Mouse (Mus musculus) gastrocnemius, postnatal 14 days (tissue): ENCODE measurements around the gene Mpc1. TPM values are rescaled to one million over a fixed set of nuclear protein-coding genes. Genes with fewer than 3 reads are reported as not detected.
"Not testable (repeated sequence)": the region's sequence is repeated elsewhere in the genome, so short reads cannot be mapped to it uniquely, and the experiment has no call there.

Source experiments
- DNase-seq: peaks from one replicate; pipeline ENCODE4 v3.0.0; 2021; ENCODE audit warnings: mixed read lengths
- intact Hi-C: fragments of 180-260 bp; cut with DNase I; formaldehyde crosslinking; loops from one replicate; pipeline ENCODE4 v1.15.1; 2025; ENCODE audit warnings: low total_unique reads
- total RNA-seq, 2 experiments: library from RNA; stranded (reverse); gene quantifications; 2 replicates each; pipeline ENCODE4 v1.2.3; 2021

Gene Mpc1
- total RNA-seq, 2 experiments from 2014 or later, result 266 to 303 TPM

GRCm38 (mm10) chr17:8310838-8311614 is 28.3 kb downstream of the Mpc1 start, which contains the start of gene Sft2d1:
TSS of gene Sft2d1 (plus strand) at chr17:8311102.
- intact Hi-C loops, result loop anchor here (10.0 kb wide), 1 partner anchor 64 kb away; no protein-coding TSS in a partner anchor
- DNase-seq, result peak; percentile 97

- DNase-seq, result no peak
- intact Hi-C loops, result loop anchor here (10.0 kb wide), 1 partner anchor 63 kb away; no protein-coding TSS in a partner anchor
Observed at GRCm38 (mm10) chr17:8311751-8312150, 29.0 kb downstream of the Mpc1 start.

- DNase-seq, result no peak
Observed at GRCm38 (mm10) chr17:8313976-8314375, 31.3 kb downstream of the Mpc1 start.

GRCm38 (mm10) chr17:8316251-8316650 is 33.5 kb downstream of the Mpc1 start:
- DNase-seq, result no peak
- intact Hi-C loops, result loop anchor here (10.0 kb wide), 1 partner anchor 59 kb away; no protein-coding TSS in a partner anchor

More at GRCm38 (mm10) chr17:8313976-8314375, 31.3 kb downstream of the Mpc1 start:
- intact Hi-C loops, result loop anchor here (10.0 kb wide), 1 partner anchor 61 kb away; no protein-coding TSS in a partner anchor

GRCm38 (mm10) chr17:8326877-8327276 is 44.2 kb downstream of the Mpc1 start:
- intact Hi-C loops, DNase-seq: not testable (repeated sequence)

GRCm38 (mm10) chr17:8328511-8329174 is 45.9 kb downstream of the Mpc1 start:
- DNase-seq, result no peak
- intact Hi-C loops, result no loop called here

GRCm38 (mm10) chr17:8330602-8331001 is 47.9 kb downstream of the Mpc1 start:
- intact Hi-C loops, result no loop called here
- DNase-seq, result no peak

GRCm38 (mm10) chr17:8337159-8337558 is 54.5 kb downstream of the Mpc1 start, which contains the start of gene Prr18:
TSS of gene Prr18 (plus strand) at chr17:8337459.
- intact Hi-C loops, DNase-seq: not testable (repeated sequence)

GRCm38 (mm10) chr17:8339666-8340374 is 57.1 kb downstream of the Mpc1 start:
- DNase-seq, result no peak
- intact Hi-C loops, result no loop called here

GRCm38 (mm10) chr17:8340407-8341359 is 58.0 kb downstream of the Mpc1 start:
- DNase-seq, result peak; percentile 16
- intact Hi-C loops, result no loop called here

- intact Hi-C loops, result no loop called here
- DNase-seq, result no peak
Observed at GRCm38 (mm10) chr17:8341360-8341963, 58.8 kb downstream of the Mpc1 start.

- intact Hi-C loops, result no loop called here
- no peak for DNase-seq
Observed at GRCm38 (mm10) chr17:8342706-8343105, 60.0 kb downstream of the Mpc1 start.

GRCm38 (mm10) chr17:8343416-8343815 is 60.7 kb downstream of the Mpc1 start:
- intact Hi-C loops, result no loop called here
- DNase-seq, result no peak

Other genes starting within 250 kb of the Mpc1 start
- under 1 TPM in 1 of 2 experiments, not detected in 1; 0.14 TPM for gene Gm49673, start 135.1 kb upstream of the Mpc1 start, total RNA-seq
- gene Rnaset2a, start 134.8 kb upstream of the Mpc1 start, total RNA-seq, result 10 to 100 TPM; 13.9 to 14.6 TPM
- gene Fgfr1op, start 117.4 kb upstream of the Mpc1 start, total RNA-seq, result 10 to 100 TPM; 11.7 to 13.4 TPM
- not detected for gene Ccr6, start 46.9 kb upstream of the Mpc1 start, total RNA-seq
- 10 to 100 TPM; 13.3 to 14.8 TPM for gene Sft2d1, start 28.2 kb downstream of the Mpc1 start, total RNA-seq
- gene Prr18, start 54.6 kb downstream of the Mpc1 start, total RNA-seq, result under 1 TPM; 0.14 to 0.18 TPM
- gene T2, start 73.1 kb downstream of the Mpc1 start, total RNA-seq, result not detected
- gene T, start 151.5 kb downstream of the Mpc1 start, total RNA-seq, result not detected
- 1 to 10 TPM; 5.2 to 6.5 TPM for gene Pde10a, start 242.5 kb downstream of the Mpc1 start, total RNA-seq